Mouse (Mus musculus) left cerebral cortex, adult 2 months (tissue): ENCODE measurements at regions not wholly inside any gene's neighbourhood (a gene's known extent, or its start where the extent isn't known, plus 50 kb on each side); places are given as distances from the start of the nearest gene placed in this dataset.

Source experiments
- DNase-seq, 2 experiments: peaks; one replicate each; pipeline ENCODE4 v3.0.0; 2021 to 2022; ENCODE audit warnings: low spot score in 2 of 2, mixed read lengths in 1 of 2; ENCODE audit errors: extremely low spot score in 1 of 2
- H3K27ac ChIP-seq: fragments of 200-600 bp; 2 replicates; pipeline ENCODE4 v1.8.1; 2022
- H3K4me3 ChIP-seq: fragments of 200-600 bp; 2 replicates; pipeline ENCODE4 v1.8.1; 2022
- CTCF ChIP-seq: fragments of 200-600 bp; IDR thresholded peaks from 2 replicates; pipeline ENCODE4 v1.8.1; 2022; ENCODE audit warnings: antibody characterized with exemption, mild to moderate bottlenecking, moderate library complexity
- intact Hi-C: fragments of 180-260 bp; cut with DNase I; formaldehyde crosslinking; loops from one replicate; pipeline ENCODE4 v1.15.1; 2025

DNA sequence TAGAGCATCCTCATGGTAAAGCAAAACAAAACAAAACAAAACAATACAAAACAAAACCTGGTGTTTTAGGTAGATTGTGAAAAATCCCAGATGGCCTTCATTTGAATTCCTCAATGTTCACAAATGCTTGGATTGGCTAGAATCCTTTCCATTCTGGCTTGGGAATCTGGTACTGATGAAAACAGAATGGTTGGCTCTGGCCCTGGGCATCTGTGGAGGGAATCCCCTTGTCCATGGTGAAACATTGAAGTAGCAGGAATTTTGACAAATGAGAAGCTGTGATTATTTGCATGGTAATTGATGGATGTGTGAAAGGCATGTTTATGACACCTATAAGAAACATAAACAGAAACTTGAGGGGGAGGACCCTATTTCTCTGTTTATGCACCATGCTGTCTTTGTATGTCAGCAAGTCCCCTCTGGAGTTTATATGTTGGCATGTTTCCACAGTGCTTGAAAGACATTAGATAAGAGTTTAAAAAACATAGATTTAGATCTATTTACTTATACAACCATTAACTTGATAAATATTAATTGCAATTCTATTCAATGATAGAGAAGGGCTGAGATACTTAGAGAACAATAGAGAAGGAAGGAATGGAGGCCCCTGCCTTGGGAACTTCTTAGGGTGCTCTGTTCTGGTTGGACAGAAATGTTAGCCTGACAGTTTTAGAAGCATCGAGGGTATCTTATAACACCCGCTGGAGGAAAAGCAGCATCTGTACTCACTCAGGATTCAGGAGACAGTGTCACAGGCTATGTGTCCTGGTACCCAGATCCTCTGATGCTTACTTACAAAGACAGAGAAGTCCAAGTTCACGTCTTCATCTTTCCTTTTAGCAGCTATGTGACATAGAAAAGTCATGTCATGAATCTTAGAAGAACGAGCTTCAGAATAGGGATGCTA, 343.3 kb downstream of the Insc start:
- no peak overlapping the region for H3K4me3 ChIP-seq
- H3K27ac ChIP-seq, result no peak overlapping the region
- TF ChIP-seq CTCF, result no peak
- intact Hi-C loops, result no loop called here
- no peak for DNase-seq

- no peak for DNase-seq
- Histone ChIP-seq H3K4me3 (no peak overlapping the region), H3K27ac (no peak overlapping the region)
- no peak for TF ChIP-seq CTCF
- intact Hi-C loops, result no loop called here
Measured at GRCm38 (mm10) chr7:115092481-115093050, 349.1 kb downstream of the Insc start.

DNA sequence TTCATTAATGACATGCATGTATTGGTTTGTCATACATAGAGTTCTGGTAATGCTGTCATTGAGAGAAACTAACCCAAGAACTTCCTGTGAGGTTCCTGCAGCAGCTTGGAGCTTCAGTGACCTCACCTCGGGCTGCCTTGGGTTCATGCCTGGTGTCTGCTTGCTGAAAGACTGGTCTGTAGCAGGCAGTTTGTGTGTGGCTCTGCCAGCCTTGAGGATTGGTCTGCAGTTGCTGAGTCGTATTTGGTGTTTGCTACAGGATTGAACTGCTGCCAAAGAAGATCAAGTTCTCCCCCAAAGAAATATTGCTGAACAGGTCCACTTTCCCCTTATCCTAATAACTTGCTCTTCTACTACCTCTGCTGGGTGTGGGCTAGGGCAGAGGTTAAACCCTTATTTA, 362.5 kb downstream of the Insc start:
- intact Hi-C loops, result no loop called here
- DNase-seq, result no peak
- no peak overlapping the region for H3K27ac ChIP-seq
- no peak overlapping the region for H3K4me3 ChIP-seq
- TF ChIP-seq CTCF, result no peak

DNA sequence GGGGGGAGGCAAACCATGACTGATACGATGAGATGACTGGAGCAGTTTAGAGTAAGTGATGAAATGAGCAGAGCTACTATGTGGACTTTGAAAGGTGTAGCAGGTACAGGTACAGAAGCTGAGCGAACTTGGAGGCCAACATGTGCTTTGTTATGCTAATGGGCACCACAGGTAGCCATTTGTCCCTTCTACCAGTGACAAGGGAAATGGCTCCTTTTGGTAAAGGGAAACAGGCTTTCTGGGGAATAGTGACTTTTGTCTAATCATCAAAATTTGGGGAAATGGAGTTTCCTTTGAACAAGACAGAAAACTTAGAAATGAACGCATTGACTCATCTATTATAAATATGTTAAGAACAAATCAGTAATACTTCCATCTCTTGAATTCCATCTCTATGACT, 368.8 kb downstream of the Insc start:
- no peak for DNase-seq
- Histone ChIP-seq H3K27ac (no peak overlapping the region), H3K4me3 (no peak overlapping the region)
- no peak for TF ChIP-seq CTCF
- intact Hi-C loops, result no loop called here

- DNase-seq, result no peak
- H3K27ac ChIP-seq, result no peak overlapping the region
- no peak overlapping the region for H3K4me3 ChIP-seq
- no peak; the same call in 1 of the 2 replicates for TF ChIP-seq CTCF
- intact Hi-C loops, result no loop called here
Measured at GRCm38 (mm10) chr7:115123283-115123682, 379.8 kb downstream of the Insc start.

DNA sequence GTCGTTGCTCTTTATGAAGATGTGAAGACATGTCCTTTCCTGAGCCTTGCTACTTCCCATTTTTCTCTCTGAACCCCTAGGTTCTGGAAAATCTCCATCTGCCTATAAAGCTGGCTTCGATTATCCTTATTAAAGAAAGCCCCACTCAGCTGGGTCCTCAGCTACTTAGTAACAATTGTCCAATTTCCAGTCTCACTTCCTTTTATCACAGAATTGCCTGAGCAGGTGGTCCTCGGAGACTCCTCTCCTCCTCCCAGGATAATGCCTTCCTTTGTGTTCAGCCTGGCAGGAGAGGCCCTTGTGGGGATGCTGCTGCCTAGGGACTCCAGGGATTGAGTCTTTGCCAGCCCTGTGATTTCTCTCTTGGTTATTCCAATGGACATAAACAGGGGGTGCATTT, 385.5 kb downstream of the Insc start:
- DNase-seq, result no peak
- Histone ChIP-seq H3K27ac (no peak overlapping the region), H3K4me3 (no peak overlapping the region)
- intact Hi-C loops, result loop anchor here (5.0 kb wide), 1 partner anchor 207 kb away; no protein-coding TSS in a partner anchor
- TF ChIP-seq CTCF, result no peak

DNA sequence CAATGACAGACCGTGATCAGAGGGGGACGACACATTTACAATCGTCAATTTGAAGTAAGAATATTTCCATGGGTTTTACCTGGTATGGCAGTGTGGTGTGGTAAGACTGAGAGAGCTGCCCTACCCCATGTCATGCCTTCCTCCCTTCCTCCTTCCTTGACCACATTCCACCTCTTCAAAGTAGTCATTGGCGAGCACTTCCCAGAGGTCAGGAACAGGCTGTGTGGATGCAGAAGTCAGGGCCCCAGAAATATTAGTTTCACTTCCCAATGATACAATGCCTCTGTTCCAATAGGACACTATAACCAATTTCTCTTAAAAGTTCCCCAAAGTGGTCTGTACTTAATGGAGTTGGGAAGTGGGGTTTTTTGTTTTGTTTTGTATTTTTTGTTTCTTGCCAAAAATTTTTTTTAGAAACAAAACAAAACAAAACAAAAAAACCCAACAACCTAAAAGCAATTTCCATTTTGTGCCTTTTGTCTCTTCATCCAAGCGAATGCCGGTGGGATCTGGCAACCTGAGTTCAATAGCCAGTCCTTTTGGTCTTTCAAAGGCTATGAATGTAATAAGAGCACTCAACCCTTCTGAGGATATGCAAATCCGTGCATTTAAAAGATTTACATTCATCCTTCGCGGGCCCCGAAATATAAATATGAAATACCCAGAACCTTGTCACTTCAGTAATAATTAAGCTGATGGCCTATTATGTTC, 387.9 kb downstream of the Insc start:
- H3K27ac ChIP-seq, result no peak overlapping the region
- DNase-seq, result no peak
- TF ChIP-seq CTCF, result no peak
- H3K4me3 ChIP-seq, result no peak overlapping the region
- intact Hi-C loops, result no loop called here

DNA sequence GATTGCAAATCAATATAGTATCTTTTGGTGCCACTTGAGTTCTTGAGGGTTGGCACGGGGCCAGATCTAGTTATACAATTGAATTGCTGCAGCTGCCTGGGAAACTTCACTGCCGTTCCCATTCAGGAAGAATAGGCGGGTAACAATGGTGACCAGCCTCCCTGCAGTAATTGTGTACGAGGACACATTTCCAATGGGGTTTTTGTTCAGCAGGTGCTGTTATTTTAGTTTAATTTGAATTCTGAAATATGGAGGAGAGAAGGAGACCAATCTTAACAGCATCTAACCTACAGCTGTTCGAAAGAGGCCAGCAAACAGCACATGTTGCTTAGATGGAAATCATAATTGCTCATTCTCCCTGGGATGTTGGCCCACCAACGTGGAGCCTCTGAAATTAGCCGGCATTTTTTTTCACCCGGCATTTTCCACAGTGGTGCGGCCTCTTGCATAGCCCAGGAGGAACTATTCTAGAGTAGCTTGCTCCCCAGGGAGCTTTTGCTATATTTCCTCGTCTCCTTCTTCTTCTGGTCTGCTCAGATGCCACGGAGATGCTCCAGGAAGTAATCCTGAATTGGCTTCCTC, 388.6 kb downstream of the Insc start:
- no peak for DNase-seq
- Histone ChIP-seq H3K4me3 (no peak overlapping the region), H3K27ac (no peak overlapping the region)
- no peak for TF ChIP-seq CTCF
- intact Hi-C loops, result no loop called here

DNA sequence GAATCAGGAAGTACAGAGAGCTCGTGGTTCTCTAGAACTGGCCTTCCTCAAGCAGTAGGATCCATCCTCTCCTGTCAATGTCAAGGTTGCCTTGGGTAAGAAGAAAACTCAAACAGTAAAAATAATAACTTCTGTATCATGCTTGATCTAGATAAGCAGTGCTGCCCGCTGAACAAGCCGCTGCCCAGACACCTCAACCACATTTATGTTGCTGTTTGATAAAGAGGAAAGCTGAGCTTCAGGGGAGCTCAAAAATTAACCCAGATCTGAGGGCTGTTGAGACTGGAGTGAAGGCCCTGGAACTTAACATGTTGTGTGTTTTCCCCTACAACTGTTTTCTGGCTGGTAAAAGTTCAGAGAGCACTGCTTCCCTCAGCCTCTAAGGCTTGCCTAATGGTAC, 389.1 kb downstream of the Insc start:
- H3K4me3 ChIP-seq, result no peak overlapping the region
- H3K27ac ChIP-seq, result no peak overlapping the region
- no peak for TF ChIP-seq CTCF
- no peak for DNase-seq
- intact Hi-C loops, result no loop called here

DNA sequence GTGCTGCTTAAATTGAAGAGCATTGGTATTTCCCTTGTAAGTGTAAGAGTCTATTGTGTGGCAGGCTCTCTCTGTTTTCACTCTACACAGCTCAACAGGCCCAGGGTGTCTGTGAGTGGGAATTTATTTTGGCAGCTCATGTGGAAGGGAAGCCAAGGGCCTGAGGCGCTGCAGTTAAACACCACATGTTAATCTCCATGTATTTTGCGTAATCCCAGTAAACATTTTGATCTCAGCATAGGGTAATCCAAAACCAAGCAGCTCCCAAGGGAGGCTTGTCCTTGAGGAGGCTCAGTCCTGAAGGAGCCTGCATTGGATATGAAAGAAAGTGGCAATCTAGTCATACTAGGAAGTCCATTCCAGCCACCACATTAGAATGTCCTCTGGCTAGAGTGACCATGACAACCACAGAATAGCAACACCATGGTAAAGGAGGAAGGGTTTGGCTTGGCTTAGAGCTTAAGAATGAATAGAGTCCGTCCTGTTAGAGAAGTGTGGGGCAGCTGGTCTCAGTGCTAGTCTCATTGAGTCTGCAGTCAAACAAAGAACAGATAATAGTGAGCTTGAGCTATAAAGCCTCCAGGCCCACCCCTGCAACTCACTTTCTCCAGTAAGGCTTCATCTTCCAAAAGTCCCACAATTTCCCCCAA, 391.6 kb downstream of the Insc start:
- intact Hi-C loops, result no loop called here
- no peak for DNase-seq

GRCm38 (mm10) chr7:115140286-115140685, 396.8 kb downstream of the Insc start:
- no peak overlapping the region for H3K27ac ChIP-seq
- intact Hi-C loops, result no loop called here

More for the DNA sequence above, 391.6 kb downstream of the Insc start:
- Histone ChIP-seq H3K27ac (no peak overlapping the region), H3K4me3 (no peak overlapping the region)
- TF ChIP-seq CTCF, result no peak

DNA sequence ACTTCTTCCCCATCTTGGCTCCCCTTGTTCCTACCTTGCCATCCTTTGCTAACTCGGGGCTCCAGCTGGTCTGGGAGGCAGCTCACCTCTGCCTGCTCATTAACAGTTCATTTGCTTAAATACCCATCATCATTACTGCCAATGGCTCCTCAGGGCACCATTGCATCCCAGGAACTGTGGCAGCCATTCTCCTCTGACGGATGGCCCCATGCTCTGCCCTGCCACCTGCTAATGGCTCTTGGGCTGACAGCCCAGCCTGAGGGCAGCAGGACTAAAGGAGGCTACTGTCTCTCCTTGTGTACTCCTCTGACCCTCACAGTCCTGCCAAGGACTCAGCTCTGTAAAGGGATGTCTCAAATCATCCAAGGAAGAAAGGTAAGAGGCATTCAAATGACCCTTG, 398.7 kb downstream of the Insc start:
- intact Hi-C loops, result no loop called here

More at GRCm38 (mm10) chr7:115140286-115140685, 396.8 kb downstream of the Insc start:
- DNase-seq, result no peak
- no peak for TF ChIP-seq CTCF
- H3K4me3 ChIP-seq, result no peak overlapping the region

More for the DNA sequence above, 398.7 kb downstream of the Insc start:
- H3K27ac ChIP-seq, result no peak overlapping the region
- TF ChIP-seq CTCF, result no peak
- no peak overlapping the region for H3K4me3 ChIP-seq
- DNase-seq, result no peak
